Mouse (Mus musculus): ENCODE data around the gene Gm20388. TPM values are rescaled to one million over a fixed set of nuclear protein-coding genes. Genes with fewer than 3 reads are reported as not detected.

Gm20388 gene
- polyA plus RNA-seq, 1 experiment from 2014 or later, result 5.3 TPM

DNA sequence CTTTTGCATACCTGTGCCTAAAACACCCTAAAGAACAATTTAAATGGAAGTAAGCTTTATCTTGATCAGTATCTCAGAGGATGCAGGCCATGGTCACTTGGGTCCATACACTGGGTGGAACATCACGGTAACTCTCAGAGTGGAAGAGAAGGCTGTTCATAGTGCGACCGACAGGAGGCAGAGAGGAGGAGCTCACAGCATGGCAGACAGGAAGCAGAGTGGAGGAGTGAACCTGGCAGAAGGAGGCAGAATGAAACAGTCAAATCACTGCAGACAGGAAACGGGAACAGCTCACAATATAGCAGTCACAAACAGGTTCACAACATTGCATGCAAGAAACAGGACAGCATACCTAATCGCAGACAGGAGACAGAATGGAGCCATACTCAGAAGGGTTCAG lies 4239.9 kb downstream of the Gm20388 start:
- Histone ChIP-seq H3K9me3 (ENCODE audit: control insufficient read depth, low read length) (no peaks in the 10 kb centered on the region), H3K27me3 (replicated peaks; ENCODE audit: control insufficient read depth, insufficient read depth, low read length) (no peaks in the 10 kb centered on the region), H3K27ac (ENCODE audit: low read depth, low read length) (no peak overlapping the region), H3K9ac (ENCODE audit: low read depth, low read length) (no peak overlapping the region), H3K4me2 (no peak overlapping the region), H3K4me3 (ENCODE audit: low read depth, low read length) (no peak overlapping the region), H3K36me3 (ENCODE audit: control insufficient read depth, insufficient read depth, low read length) (no peaks in the 10 kb centered on the region), H3K4me1 (replicated peaks; ENCODE audit: control insufficient read depth, insufficient read depth, low read length) (no peaks in the 10 kb centered on the region)
- no peak for DNase-seq (ENCODE audit: low spot score)
- no peak for ATAC-seq (replicated peaks; ENCODE audit: low FRiP score)
- WGBS, result 82% methylated on average over 5 of the region's 5 CpGs

DNA sequence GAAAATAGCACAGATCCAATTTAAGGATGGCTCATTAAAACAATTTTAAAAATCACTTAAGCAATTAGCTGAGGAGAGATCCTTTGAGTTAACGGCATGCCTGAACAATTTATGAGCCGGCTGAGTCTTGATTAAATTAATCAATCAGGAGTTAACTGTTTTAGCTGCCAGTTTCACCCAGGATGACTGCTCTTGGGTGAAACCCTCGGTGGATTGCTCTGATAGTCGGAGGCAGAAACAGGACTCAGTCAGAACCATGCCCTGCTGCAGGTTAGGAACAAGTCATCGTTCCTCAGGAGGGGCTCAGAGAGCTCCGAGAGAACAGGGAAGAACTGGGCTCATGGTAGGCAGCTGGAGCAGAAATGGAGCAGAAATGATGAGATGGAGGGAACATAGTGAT lies 4241.2 kb downstream of the Gm20388 start:
- WGBS, result 80% methylated on average over 6 of the region's 6 CpGs

GRCm38 (mm10) chr8:124152771-124153170 lies 4242.1 kb downstream of the Gm20388 start:
- no peak overlapping the region for H3K9ac ChIP-seq (ENCODE audit: low read depth, low read length)
- H3K4me3 ChIP-seq (ENCODE audit: low read depth, low read length), result no peak overlapping the region
- no peaks in the 10 kb centered on the region for H3K27me3 ChIP-seq (replicated peaks; ENCODE audit: control insufficient read depth, insufficient read depth, low read length)
- no peak overlapping the region for H3K27ac ChIP-seq (ENCODE audit: low read depth, low read length)
- no peaks in the 10 kb centered on the region for H3K4me1 ChIP-seq (replicated peaks; ENCODE audit: control insufficient read depth, insufficient read depth, low read length)
- 75% methylated on average over 8 of the region's 8 CpGs for WGBS
- DNase-seq (ENCODE audit: low spot score) (no peak), ATAC-seq (replicated peaks; ENCODE audit: low FRiP score) (no peak)
- H3K9me3 ChIP-seq (ENCODE audit: control insufficient read depth, low read length), result no peaks in the 10 kb centered on the region
- H3K4me2 ChIP-seq, result no peak overlapping the region
- H3K36me3 ChIP-seq (ENCODE audit: control insufficient read depth, insufficient read depth, low read length), result no peaks in the 10 kb centered on the region

More for the DNA sequence above, 4241.2 kb downstream of the Gm20388 start:
- H3K9me3 ChIP-seq (ENCODE audit: control insufficient read depth, low read length), result no peaks in the 10 kb centered on the region
- H3K27me3 ChIP-seq (replicated peaks; ENCODE audit: control insufficient read depth, insufficient read depth, low read length), result no peaks in the 10 kb centered on the region
- no peak overlapping the region for H3K4me2 ChIP-seq
- H3K27ac ChIP-seq (ENCODE audit: low read depth, low read length), result no peak overlapping the region
- no peaks in the 10 kb centered on the region for H3K36me3 ChIP-seq (ENCODE audit: control insufficient read depth, insufficient read depth, low read length)
- H3K9ac ChIP-seq (ENCODE audit: low read depth, low read length), result no peak overlapping the region
- ATAC-seq (replicated peaks; ENCODE audit: low FRiP score), result no peak
- no peak overlapping the region for H3K4me3 ChIP-seq (ENCODE audit: low read depth, low read length)
- no peak for DNase-seq (ENCODE audit: low spot score)
- H3K4me1 ChIP-seq (replicated peaks; ENCODE audit: control insufficient read depth, insufficient read depth, low read length), result no peaks in the 10 kb centered on the region

DNA sequence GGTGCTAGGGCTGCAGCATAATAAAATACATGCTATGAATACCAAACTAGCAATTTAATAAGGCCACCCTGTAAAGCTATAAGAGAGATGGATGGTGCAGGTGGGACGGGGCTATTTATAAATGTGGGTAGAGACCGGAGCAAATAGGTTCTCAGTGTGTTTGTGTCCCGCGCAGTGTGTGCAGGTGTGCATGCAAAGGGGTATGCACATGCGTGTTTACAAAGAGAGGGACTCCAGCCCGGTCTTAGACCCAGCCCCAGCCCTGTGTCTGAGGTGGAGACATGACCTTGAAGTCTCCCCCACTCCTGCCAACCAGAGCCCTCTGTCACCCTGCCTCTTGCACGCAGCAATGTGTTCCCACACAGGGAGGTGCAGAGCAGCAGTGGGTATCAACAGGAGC lies 4245.7 kb downstream of the Gm20388 start:
- Histone ChIP-seq H3K4me2 (no peak overlapping the region), H3K9ac (ENCODE audit: low read depth, low read length) (no peak overlapping the region), H3K27me3 (replicated peaks; ENCODE audit: control insufficient read depth, insufficient read depth, low read length) (no peaks in the 10 kb centered on the region), H3K36me3 (ENCODE audit: control insufficient read depth, insufficient read depth, low read length) (no peaks in the 10 kb centered on the region), H3K4me3 (ENCODE audit: low read depth, low read length) (no peak overlapping the region), H3K27ac (ENCODE audit: low read depth, low read length) (no peak overlapping the region), H3K4me1 (replicated peaks; ENCODE audit: control insufficient read depth, insufficient read depth, low read length) (no peaks in the 10 kb centered on the region), H3K9me3 (ENCODE audit: control insufficient read depth, low read length) (no peaks in the 10 kb centered on the region)
- DNase-seq (ENCODE audit: low spot score) (no peak), ATAC-seq (replicated peaks; ENCODE audit: low FRiP score) (no peak)
- 77% methylated on average over 7 of the region's 7 CpGs for WGBS

DNA sequence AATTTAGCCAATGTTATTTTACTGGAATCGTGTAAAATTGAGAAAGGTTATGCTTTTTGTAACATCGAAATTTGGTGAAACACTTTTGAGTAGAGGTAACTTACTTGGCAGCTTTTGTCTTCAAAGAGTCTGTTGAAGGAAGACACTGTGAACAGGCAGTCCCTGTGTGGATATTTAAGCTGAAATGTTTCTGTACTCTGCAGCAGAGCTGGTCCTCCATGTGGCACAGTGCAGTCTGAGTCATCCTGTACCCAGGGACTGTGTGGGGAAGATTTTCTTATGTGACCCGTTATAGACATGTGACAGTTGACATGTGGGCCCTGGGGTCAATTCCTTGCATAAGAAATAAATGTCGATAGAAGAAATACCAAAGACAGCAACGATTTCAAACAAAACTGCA lies 4251.0 kb downstream of the Gm20388 start:
- Histone ChIP-seq H3K9ac (ENCODE audit: low read depth, low read length) (no peak overlapping the region), H3K27ac (ENCODE audit: low read depth, low read length) (no peak overlapping the region), H3K9me3 (ENCODE audit: control insufficient read depth, low read length) (no peaks in the 10 kb centered on the region), H3K4me2 (no peak overlapping the region), H3K36me3 (ENCODE audit: control insufficient read depth, insufficient read depth, low read length) (no peaks in the 10 kb centered on the region), H3K4me3 (ENCODE audit: low read depth, low read length) (no peak overlapping the region), H3K4me1 (replicated peaks; ENCODE audit: control insufficient read depth, insufficient read depth, low read length) (no peaks in the 10 kb centered on the region), H3K27me3 (replicated peaks; ENCODE audit: control insufficient read depth, insufficient read depth, low read length) (no peaks in the 10 kb centered on the region)
- DNase-seq (ENCODE audit: low spot score) (no peak), ATAC-seq (replicated peaks; ENCODE audit: low FRiP score) (no peak)
- WGBS, result 79% methylated on average over 5 of the region's 5 CpGs

DNA sequence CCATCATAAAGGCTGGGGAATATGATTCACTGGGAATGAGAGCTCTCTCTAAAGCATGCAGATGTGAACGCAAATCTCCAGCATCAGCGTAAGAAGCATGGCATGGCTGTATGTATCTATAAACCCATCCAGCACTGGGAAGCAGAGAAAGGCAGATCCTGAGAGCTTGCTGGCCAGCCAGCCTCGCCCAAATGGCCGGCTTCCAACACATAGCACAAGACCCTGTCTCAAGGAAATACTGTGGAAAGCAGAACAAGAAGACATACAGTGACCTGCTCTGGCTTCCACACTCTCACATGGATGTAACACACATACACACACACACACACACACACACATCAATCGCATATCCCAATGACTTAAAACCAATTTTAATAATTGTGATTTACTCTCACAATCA lies 4252.6 kb downstream of the Gm20388 start:
- H3K27ac ChIP-seq (ENCODE audit: low read depth, low read length), result no peak overlapping the region
- H3K36me3 ChIP-seq (ENCODE audit: control insufficient read depth, insufficient read depth, low read length), result no peaks in the 10 kb centered on the region
- H3K4me3 ChIP-seq (ENCODE audit: low read depth, low read length), result no peak overlapping the region
- no peak overlapping the region for H3K9ac ChIP-seq (ENCODE audit: low read depth, low read length)
- no peaks in the 10 kb centered on the region for H3K4me1 ChIP-seq (replicated peaks; ENCODE audit: control insufficient read depth, insufficient read depth, low read length)
- WGBS, result 82% methylated on average over 5 of the region's 5 CpGs
- no peaks in the 10 kb centered on the region for H3K9me3 ChIP-seq (ENCODE audit: control insufficient read depth, low read length)
- DNase-seq (ENCODE audit: low spot score), result no peak
- H3K4me2 ChIP-seq, result no peak overlapping the region
- ATAC-seq (replicated peaks; ENCODE audit: low FRiP score), result no peak
- H3K27me3 ChIP-seq (replicated peaks; ENCODE audit: control insufficient read depth, insufficient read depth, low read length), result no peaks in the 10 kb centered on the region

DNA sequence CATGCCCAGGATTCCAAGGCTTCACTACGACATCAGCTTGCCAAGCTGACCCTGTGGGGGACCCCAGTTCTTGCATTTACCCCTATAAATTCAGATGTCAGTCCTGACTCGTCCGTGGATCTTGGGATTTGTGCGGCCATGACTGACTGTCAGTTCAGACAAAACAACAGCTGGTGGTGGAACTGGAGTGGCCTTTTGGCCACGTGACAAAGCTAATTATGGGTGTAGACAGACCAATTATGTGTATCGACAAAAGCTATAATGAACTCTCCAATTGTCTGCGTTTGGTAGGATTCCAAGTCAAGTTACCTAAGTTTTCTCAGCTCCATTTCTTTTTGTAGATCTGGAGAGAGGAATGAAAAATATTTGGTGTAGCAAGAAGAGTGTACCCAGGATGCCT lies 4259.1 kb downstream of the Gm20388 start:
- Histone ChIP-seq H3K27ac (ENCODE audit: low read depth, low read length) (no peak overlapping the region), H3K4me2 (no peak overlapping the region), H3K4me3 (ENCODE audit: low read depth, low read length) (no peak overlapping the region), H3K9me3 (ENCODE audit: control insufficient read depth, low read length) (no peaks in the 10 kb centered on the region), H3K9ac (ENCODE audit: low read depth, low read length) (no peak overlapping the region), H3K36me3 (ENCODE audit: control insufficient read depth, insufficient read depth, low read length) (no peaks in the 10 kb centered on the region), H3K4me1 (replicated peaks; ENCODE audit: control insufficient read depth, insufficient read depth, low read length) (no peaks in the 10 kb centered on the region), H3K27me3 (replicated peaks; ENCODE audit: control insufficient read depth, insufficient read depth, low read length) (no peaks in the 10 kb centered on the region)
- 82% methylated on average over 7 of the region's 7 CpGs for WGBS
- DNase-seq (ENCODE audit: low spot score) (no peak), ATAC-seq (replicated peaks; ENCODE audit: low FRiP score) (no peak)

DNA sequence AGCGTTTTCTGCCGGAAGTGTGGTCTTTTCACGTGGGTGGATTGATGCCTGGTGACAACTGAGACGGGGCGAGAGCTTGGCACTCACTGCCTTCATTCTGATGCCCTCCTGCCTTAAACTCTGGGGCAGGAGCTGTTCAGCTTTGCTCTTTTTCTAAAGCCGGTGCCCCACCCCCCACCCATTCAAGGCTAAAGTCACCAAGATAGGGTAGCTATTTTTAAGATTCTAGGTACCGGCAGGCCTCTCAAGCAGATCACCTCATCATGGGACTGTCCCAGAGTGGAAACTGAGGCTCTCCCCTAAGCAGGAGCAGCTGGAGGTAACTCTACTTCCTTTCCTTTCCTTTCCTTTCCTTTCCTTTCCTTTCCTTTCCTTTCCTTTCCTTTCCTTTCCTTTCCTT lies 4260.0 kb downstream of the Gm20388 start:
- ATAC-seq (replicated peaks; ENCODE audit: low FRiP score), result no peak
- Histone ChIP-seq H3K27ac (ENCODE audit: low read depth, low read length) (no peak overlapping the region), H3K4me2 (no peak overlapping the region), H3K9ac (ENCODE audit: low read depth, low read length) (no peak overlapping the region), H3K36me3 (ENCODE audit: control insufficient read depth, insufficient read depth, low read length) (no peaks in the 10 kb centered on the region), H3K4me3 (ENCODE audit: low read depth, low read length) (no peak overlapping the region), H3K27me3 (replicated peaks; ENCODE audit: control insufficient read depth, insufficient read depth, low read length) (no peaks in the 10 kb centered on the region), H3K9me3 (ENCODE audit: control insufficient read depth, low read length) (no peaks in the 10 kb centered on the region), H3K4me1 (replicated peaks; ENCODE audit: control insufficient read depth, insufficient read depth, low read length) (no peaks in the 10 kb centered on the region)
- 81% methylated on average over 7 of the region's 7 CpGs for WGBS
- no peak for DNase-seq (ENCODE audit: low spot score)

DNA sequence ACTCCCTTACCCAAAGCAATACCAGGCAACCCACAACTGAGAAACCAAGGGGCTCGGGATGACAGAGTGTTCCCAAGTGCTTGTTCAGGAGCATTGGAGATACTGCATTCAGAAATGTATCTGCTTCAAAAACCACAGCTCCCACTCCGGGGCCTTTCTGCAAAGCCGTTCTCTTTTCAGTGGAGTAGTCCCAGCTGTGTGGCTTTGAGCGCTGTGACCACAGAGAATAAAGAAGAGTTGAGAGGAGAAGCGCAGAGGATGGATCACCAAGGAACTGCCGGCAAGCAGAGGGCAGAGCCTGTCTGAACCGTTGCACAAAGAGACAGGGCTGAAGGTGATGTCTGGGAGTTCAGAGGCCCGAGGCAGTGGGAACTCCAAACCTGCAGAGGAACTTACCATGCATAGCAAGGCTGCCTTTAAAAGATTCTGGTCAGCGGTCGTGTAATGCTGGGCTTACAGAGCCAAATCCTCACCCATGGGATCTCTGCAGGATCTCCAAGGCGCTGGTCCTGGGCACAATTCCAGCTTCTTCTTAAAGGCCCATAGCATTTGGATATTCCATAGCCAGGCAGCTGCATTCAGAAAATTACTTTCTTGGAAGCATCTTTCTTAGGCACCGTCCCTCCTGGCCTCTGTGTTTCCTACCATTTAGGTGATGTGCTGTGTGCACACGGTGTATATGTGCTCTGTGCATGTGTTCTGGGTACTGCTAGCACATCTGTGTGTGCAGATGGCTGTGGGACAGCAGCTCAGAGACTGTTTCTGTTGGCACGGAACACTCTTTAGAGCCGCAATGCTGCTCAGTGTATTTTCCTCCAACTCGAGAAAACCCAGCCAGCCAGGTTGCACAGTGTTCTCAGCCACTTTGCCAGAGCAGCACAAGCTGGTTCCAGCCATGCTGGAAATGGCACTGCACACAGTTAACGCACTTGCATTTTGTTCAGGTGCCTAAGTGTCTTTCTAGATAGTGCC lies 4261.2 kb downstream of the Gm20388 start:
- no peak for ATAC-seq (replicated peaks; ENCODE audit: low FRiP score)
- H3K4me2 ChIP-seq, result no peak overlapping the region
- WGBS, result 80% methylated on average over 17 of the region's 17 CpGs
- no peak for DNase-seq (ENCODE audit: low spot score)
- no peaks in the 10 kb centered on the region for H3K36me3 ChIP-seq (ENCODE audit: control insufficient read depth, insufficient read depth, low read length)
- no peaks in the 10 kb centered on the region for H3K27me3 ChIP-seq (replicated peaks; ENCODE audit: control insufficient read depth, insufficient read depth, low read length)
- no peaks in the 10 kb centered on the region for H3K4me1 ChIP-seq (replicated peaks; ENCODE audit: control insufficient read depth, insufficient read depth, low read length)
- H3K27ac ChIP-seq (ENCODE audit: low read depth, low read length), result no peak overlapping the region
- no peak overlapping the region for H3K4me3 ChIP-seq (ENCODE audit: low read depth, low read length)
- no peak overlapping the region for H3K9ac ChIP-seq (ENCODE audit: low read depth, low read length)
- H3K9me3 ChIP-seq (ENCODE audit: control insufficient read depth, low read length), result no peaks in the 10 kb centered on the region
